Mouse (Mus musculus): ENCODE results near the gene Olfr1044. TPM values are rescaled to one million over a fixed set of nuclear protein-coding genes. Genes with fewer than 3 reads are reported as not detected.
"Not testable (repeated sequence)": the region's sequence is repeated elsewhere in the genome, so short reads cannot be mapped to it uniquely, and the experiment has no call there.

Olfr1044 gene
- not detected for total RNA-seq (2021)
- long read RNA-seq, experiment 1, result 0 reads
- long read RNA-seq, experiment 2, result 0 reads

GRCm38 (mm10) chr2:86177720-86178119, at the start of gene Olfr1044:
Olfr1044 (minus strand) TSS chr2:86177820.
- DNase-seq, result no peak

DNA sequence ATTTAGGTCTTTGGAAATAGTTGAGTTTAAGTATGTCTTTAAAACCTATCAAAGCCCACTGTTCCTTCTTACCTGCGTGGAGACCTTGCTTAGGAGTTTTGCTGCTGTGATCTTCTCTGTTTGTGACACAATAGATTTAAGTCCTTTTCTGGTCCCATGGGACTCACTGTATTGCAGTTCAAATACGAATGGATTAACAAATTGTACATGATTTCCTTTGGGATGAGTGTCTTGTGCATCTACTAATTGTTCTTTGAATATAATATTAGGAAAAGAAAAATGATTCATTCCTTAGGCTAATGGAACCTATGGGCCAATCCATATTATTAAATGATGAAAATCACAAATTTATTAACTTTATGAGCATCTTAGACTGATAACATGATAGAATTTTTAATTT, 41.6 kb upstream of the Olfr1044 start, which contains the start of gene Olfr1046:
TSS of gene Olfr1046 (minus strand) at position 101 of the 400 bp plus-strand sequence.
- DNase-seq, result no peak

DNA sequence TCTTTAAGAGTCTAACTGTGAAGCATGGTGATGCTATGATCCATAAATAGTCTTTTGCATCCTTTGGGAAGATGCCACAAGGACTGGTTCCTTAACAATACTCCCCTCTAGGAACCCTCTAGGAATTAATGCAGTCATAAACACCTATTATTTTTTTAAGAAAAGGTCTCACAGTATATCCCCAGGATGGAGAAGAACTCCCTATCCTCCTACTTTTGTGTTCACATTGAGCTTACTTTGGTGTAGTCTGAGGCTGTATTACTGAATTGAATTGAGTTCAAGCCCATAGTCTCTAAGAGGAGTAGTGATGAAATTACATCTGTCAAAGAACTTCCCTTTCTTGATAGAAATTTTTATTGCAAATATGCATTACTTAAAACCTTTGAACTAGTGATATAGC, 25.3 kb upstream of the Olfr1044 start, which contains the start of gene Olfr1045:
TSS of gene Olfr1045 (minus strand) at position 101 of the 400 bp plus-strand sequence.
- no peak for DNase-seq

DNA sequence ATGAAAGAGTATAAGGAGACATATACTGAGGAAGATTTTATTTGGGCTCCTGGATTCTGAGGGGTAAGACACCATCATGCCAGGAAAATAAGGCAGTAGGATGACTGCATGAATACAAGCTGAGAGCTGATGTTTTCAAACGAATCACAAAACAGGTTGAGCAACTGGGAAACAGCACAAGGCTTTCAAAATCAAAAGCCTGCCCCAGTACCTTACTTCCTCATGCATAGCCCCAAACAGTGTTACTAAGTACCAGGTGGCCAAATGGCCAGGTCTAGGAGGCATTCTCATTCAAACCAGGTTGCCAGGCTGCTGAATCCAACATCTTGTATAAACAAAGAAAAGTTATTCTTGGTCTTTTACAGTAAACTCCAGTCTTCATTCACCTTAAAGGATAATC, 18.2 kb upstream of the Olfr1044 start:
- DNase-seq, result no peak

GRCm38 (mm10) chr2:86185583-86185982, 8.0 kb upstream of the Olfr1044 start, which contains the start of gene Olfr52:
Olfr52 (minus strand) TSS chr2:86185683.
- DNase-seq, result no peak

DNA sequence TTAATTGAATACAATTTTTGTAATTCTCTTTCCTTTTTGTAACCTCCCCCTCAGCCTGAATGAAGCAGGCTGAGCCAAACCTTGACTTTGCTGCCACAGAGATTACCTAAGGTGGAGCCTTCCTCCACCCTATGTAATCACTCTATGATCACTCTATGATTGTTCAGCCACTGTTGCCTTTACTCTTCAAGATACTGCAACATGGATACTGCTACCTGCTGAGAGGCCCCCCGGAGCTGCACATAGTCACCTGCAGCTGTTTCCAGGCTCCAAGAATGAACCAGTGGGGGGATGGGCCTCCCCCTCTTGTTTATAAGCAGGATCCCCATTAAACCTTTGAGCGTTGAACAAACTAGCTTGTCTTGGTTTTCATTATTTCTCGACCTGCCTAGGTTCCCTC, 2.3 kb upstream of the Olfr1044 start:
- DNase-seq, result no peak

GRCm38 (mm10) chr2:86175422-86175821, 2.2 kb downstream of the Olfr1044 start:
- DNase-seq, result not testable (repeated sequence)

DNA sequence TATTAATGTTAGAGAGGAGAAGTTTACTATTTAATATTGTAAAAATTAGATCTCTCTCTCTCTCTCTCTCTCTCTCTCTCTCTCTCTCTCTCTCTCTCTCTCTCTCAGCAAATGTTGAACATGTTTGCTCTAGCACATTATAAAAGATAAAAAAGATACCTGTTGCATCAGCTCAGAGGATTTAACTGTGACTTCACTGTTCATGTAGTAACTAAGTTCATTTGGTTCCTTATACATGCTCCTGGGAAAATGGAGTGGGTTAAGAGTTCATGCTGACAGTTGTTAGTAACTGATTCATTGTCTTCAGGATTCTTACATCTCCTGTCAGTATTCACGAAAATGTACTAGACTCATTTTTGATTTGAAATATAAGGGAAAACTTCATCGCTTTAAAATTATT, 10.2 kb downstream of the Olfr1044 start, which contains the start of gene Olfr1043:
TSS of gene Olfr1043 (minus strand) at position 101 of the 400 bp plus-strand sequence.
- DNase-seq, result no peak

GRCm38 (mm10) chr2:86161738-86162137, 15.9 kb downstream of the Olfr1044 start, which contains the start of gene Olfr1042:
Olfr1042 (minus strand) TSS chr2:86161838.
- no peak for DNase-seq

- DNase-seq, result no peak
Observed at GRCm38 (mm10) chr2:86146632-86147031, 31.0 kb downstream of the Olfr1044 start, which contains the start of gene Olfr1040. Olfr1040 (minus strand) TSS chr2:86146732.

GRCm38 (mm10) chr2:86135828-86136227, 41.8 kb downstream of the Olfr1044 start, which contains the start of gene Olfr1039:
Olfr1039 (minus strand) TSS chr2:86135928.
- no peak for DNase-seq

Other genes starting within 250 kb of the Olfr1044 start
- not detected for gene Olfr1028, start 227.4 kb downstream of the Olfr1044 start, total RNA-seq (2021)
- gene Olfr1029, start 203.9 kb downstream of the Olfr1044 start, total RNA-seq (2021), result not detected
- not detected for gene Olfr1030, start 198.5 kb downstream of the Olfr1044 start, total RNA-seq (2021)
- gene Olfr1031, start 187.5 kb downstream of the Olfr1044 start, total RNA-seq (2021), result not detected
- gene Olfr1032, start 172.3 kb downstream of the Olfr1044 start, total RNA-seq (2021), result not detected
- under 1 TPM in 1 of 2 experiments, not detected in 1; 0.08 TPM for gene Olfr1033, start 157.2 kb downstream of the Olfr1044 start, total RNA-seq (2021)
- not detected for gene Olfr1034, start 132.0 kb downstream of the Olfr1044 start, total RNA-seq (2021)
- not detected for gene Olfr1036, start 103.8 kb downstream of the Olfr1044 start, total RNA-seq (2021)
- not detected for gene Olfr1037, start 90.4 kb downstream of the Olfr1044 start, total RNA-seq (2021)
- not detected for gene Olfr1039, start 41.9 kb downstream of the Olfr1044 start, total RNA-seq (2021)
- not detected for gene Olfr1040, start 31.1 kb downstream of the Olfr1044 start, total RNA-seq (2021)
- gene Olfr1042, start 16.0 kb downstream of the Olfr1044 start, total RNA-seq (2021), result not detected
- not detected for gene Olfr1043, start 10.3 kb downstream of the Olfr1044 start, total RNA-seq (2021)
- not detected for gene Olfr52, start 7.9 kb upstream of the Olfr1044 start, total RNA-seq (2021)
- not detected for gene Olfr1045, start 25.2 kb upstream of the Olfr1044 start, total RNA-seq (2021)
- gene Olfr1046, start 41.5 kb upstream of the Olfr1044 start, total RNA-seq (2021), result not detected
- not detected for gene Olfr1047, start 53.6 kb upstream of the Olfr1044 start, total RNA-seq (2021)
- not detected for gene Olfr1048, start 62.5 kb upstream of the Olfr1044 start, total RNA-seq (2021)
- not detected for gene Olfr1049, start 80.5 kb upstream of the Olfr1044 start, total RNA-seq (2021)
- gene Olfr1051, start 101.3 kb upstream of the Olfr1044 start, total RNA-seq (2021), result not detected
- gene Olfr1052, start 114.6 kb upstream of the Olfr1044 start, total RNA-seq (2021), result not detected
- gene Olfr1053, start 137.5 kb upstream of the Olfr1044 start, total RNA-seq (2021), result not detected
- gene Olfr1054, start 157.6 kb upstream of the Olfr1044 start, total RNA-seq (2021), result not detected
- not detected for gene Olfr1055, start 172.5 kb upstream of the Olfr1044 start, total RNA-seq (2021)
- not detected for gene Olfr1056, start 184.6 kb upstream of the Olfr1044 start, total RNA-seq (2021)
- not detected for gene Olfr1057, start 200.6 kb upstream of the Olfr1044 start, total RNA-seq (2021)
- not detected for gene Olfr1058, start 210.7 kb upstream of the Olfr1044 start, total RNA-seq (2021)
- not detected for gene Olfr1061, start 236.2 kb upstream of the Olfr1044 start, total RNA-seq (2021)
- gene Olfr1062, start 248.9 kb upstream of the Olfr1044 start, total RNA-seq (2021), result not detected